Mouse (Mus musculus): ENCODE results near the gene Hpcal4.
"Not testable (repeated sequence)": the region's sequence is repeated elsewhere in the genome, so short reads cannot be mapped to it uniquely, and the experiment has no call there.

Hpcal4 gene

DNA sequence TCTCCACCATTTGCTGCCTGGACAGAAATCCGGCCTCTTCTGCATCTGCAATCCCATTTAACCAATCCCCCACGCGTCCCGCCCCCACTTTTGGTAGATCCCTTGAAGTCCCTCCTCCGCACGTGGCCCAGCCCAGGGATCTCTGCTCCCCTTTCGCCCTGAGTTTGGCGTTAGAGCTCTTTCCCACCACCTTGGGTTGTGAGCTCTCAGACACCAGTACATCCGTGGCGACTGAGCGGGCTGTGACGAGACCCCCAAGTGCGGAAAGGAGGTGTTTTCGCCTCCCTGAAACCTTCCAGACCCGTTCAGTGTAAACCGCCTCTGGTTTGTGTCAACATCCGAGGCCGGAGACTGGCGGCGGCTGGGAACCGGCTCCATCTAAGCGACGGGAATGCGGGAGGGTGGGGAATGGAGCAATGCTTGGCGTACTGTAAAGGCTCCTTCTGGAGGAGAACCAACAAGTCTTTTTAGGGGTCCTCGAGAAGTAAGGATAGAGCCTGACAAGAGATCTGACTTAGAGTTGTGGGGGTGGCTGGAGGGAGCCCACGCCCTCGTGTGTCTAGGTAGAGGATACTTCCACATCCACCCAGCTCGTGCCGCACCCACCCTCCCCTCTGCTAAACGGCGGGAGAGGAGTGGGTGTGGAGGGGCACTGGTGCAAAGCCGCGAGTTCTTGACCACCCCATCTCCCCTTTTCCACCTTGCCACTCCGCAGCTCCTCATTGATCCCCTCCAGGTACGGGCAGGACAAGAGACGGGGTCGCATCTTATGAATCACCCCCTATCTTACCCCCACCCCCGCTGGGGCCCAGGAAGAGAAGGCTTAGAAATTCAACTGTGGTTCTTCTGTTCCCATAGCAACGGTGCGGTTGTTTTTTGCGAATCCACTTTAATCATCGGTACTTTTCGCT is at the start of gene Hpcal4:
Gene Hpcal4 (plus strand): TSS at position 900 of the 911 bp plus-strand sequence.
- peak; percentile 57 for DNase-seq (ENCODE audit: low spot score)

DNA sequence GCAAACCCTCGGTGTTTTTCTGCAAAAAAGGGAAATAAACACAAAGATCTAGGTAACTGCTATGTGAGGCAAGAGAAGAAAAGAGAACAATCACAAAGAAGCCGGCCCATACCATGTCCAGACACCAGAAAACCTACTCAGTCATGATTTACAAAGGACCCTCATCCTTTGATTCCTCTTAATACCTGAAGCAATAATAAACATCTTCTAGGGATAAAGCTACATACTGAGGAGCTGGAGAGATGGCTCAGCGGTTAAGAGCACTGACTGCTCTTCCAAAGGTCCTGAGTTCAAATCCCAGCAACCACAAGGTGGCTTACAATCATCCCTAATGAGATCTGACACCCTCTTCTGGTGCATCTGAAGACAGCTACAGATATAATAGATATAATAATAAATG is 45.5 kb upstream of the Hpcal4 start:
- no peak for DNase-seq (ENCODE audit: low spot score)

DNA sequence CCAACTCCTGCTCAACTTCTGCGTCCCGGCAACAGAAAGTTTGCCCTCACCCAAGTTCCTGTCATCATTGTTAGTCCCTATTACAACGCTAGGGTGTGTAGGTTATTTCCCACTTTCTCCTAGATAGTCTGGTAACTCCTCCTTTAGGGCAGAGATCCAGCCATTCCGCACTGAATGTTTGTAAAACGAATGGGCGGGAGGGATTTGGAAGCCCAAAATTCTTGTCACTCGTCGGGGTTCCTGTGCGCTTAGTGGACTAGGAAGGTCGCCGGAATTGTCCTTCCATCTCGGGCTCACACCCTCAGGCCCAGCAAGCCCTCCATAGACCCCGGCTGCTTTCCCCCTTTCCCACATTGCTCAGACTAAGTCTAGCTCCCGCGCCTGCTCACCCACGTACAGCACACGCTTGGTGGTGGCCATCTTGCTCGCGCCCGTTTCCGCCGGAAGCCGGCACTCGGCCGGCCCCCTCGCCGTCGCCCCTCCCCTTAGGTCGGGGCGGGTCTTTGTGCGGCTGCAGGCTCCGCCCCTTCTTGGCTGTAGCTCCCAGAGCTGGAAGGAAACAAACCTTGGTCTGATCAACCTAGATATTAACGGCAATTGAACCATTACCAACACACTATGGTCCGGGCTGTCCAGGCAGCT is 43.4 kb upstream of the Hpcal4 start, which contains the start of gene Ppie:
Gene Ppie (minus strand): TSS at position 439 of the 642 bp plus-strand sequence.
- DNase-seq (ENCODE audit: low spot score) = peak; percentile 89

DNA sequence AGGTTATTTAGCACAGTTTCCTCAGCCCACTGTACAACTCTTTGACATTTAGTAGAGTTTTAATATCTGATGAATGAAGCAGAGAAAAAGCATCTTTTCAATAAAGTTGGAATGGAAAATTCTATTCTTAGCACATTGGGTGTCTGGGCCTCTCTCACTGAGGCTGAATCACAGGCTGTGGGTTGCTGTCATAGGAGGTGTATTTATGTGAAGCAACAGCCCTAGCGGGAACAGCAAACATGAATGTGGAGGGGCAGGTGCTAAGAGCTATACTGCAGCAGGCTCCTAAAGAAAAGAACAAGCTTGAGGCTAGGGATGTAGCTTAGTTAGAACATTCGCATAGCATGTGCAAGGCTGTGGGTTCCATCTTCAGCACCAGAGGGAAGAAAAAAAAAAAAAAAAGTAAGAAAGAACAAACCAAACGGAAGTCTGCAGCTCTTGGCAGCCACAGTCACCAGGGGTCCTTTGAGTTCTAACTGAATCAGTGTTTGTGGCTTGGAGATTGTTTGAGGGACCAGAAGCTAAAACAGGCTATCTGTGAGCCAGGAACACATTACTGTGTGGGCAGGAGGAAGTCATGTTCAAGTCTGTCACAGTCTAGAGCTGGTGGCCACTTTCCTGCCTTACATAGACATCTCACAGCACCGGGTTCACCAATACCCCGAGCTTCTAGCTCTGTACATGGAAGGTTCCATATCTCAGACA is 35.4 kb upstream of the Hpcal4 start:
- DNase-seq (ENCODE audit: low spot score) = no peak

DNA sequence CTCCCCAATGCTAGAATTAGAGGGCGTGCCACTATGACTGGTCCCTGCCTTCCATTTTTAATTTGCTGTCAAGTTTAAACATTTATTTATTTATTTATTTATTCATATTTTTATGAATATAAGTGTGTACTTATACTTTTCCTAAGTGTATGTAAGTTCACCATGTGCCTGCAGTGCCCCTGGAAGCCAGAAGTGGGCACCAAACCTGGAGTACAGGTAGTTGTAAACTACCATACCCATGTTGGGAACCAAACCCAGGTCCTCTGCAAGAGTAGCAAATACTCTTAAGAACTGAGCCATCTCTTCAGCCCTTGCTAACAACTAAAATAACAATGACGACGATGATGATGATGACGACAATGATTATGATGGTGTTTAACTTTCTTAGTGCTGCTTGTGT is 31.0 kb upstream of the Hpcal4 start:
- no peak for DNase-seq (ENCODE audit: low spot score)

DNA sequence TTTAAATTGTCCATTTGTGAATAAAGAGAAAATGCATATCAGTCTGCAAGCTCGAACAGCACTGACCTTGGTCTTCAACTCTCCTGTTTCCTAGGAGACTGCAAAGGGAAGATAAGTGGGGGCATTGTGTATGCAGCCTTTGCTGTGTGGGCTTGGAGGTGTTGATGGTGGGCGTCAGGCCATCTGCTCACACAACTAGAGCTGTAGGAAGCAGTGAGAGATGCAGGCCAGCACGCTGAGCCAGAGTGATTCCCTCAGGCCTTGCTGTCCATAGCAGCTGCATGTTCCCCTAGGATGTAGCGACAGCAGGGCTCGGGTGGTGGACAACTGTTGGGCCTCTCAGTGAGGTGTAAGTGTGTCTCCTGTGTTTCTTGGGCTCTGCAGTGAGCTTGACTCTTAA is 30.1 kb upstream of the Hpcal4 start:
- DNase-seq (ENCODE audit: low spot score) = no peak

DNA sequence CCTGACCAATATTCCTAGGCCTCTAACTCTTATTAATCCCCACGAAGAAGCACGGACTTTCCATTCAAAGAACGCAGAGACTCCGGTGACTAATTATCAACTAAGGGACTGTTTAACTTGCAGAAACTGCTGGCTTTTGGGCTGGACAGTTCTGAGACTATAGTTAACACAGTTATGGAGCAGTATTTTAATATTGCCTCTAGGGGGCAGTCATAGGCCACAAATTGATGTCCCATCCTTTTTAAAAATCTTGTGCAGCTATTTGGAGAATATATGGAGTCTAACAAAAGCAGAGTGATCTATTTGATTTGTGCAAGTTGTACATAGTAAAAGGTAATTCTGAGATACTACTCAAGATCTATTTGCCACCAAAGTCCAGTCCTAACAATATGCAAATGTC is 28.0 kb upstream of the Hpcal4 start:
- DNase-seq (ENCODE audit: low spot score) = no peak

DNA sequence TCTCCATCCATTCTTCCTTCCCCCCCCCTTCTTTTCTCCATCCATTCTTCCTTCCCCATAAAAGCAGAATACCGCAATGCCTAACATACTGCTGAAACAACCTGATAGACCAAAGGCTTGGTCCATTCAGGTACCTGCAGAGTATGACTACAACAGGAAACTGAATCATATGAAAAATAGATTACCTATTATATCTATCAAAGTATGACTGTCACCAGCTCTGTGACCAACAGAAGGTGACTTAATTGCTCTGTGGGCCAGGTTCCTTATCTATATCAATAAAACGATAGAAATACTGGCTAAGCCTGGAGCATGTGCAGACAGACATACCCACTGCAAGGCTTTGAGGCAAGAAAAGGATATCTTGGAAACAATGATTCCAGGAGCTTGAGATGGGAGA is 27.6 kb upstream of the Hpcal4 start:
- no peak for DNase-seq (ENCODE audit: low spot score)

DNA sequence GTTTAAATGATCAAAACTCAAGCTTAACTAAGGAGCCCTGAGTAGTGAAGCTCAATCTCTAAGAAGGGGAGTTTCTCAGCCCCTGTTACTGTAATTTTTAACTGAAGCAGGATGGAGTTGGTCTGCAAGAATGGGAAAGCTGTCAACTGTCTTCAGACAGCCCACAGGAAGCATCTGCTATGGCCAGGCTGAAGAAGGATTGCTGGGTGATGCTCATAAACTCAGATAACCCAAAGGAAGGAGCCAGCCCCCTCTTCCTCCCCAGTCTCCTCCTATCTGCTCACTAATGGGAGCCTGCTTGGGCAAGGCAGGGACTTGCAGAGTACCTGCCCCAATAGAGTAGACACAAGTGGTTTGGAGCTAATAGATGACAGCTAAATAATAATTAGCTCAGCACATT is 27.2 kb upstream of the Hpcal4 start:
- no peak for DNase-seq (ENCODE audit: low spot score)

DNA sequence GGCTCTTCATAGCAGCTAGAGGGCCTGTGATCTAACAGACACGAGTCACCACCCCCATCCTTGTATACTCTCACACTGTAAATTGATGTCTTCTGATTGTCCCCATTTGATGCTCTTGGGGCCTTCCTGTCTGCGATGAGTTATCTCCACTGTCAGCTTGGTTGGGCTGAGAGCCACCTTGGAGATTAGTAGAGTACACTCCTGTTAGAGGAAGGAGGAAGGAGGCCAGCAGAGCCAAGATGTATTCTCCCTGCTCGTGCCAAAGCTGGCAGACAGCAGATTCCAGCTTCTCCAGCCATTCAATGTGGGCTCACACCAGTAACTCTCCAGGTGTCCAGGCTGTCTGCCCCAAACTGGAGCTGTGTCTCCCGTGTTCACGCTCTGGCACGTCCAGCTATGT is 22.5 kb upstream of the Hpcal4 start:
- DNase-seq (ENCODE audit: low spot score) = no peak

DNA sequence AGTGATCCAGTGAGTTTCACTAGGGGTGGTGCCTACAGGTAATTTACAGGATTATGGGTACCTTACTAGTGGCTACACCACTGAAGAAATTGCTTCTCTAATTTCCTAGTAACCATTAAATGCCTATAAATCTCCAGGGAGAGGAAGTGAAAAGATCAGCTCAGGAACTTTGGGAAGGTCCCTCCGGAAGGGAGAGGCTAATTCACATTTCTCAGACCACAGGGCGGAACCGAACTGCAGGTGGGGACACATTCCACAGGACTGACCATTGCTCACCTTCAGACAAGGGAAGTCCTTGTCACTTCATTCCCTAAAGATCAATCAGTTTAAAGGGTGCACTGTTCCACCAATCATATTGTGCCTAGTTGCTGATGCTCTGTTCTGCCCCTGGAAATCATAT is 21.8 kb upstream of the Hpcal4 start:
- not testable (repeated sequence) for DNase-seq (ENCODE audit: low spot score)

DNA sequence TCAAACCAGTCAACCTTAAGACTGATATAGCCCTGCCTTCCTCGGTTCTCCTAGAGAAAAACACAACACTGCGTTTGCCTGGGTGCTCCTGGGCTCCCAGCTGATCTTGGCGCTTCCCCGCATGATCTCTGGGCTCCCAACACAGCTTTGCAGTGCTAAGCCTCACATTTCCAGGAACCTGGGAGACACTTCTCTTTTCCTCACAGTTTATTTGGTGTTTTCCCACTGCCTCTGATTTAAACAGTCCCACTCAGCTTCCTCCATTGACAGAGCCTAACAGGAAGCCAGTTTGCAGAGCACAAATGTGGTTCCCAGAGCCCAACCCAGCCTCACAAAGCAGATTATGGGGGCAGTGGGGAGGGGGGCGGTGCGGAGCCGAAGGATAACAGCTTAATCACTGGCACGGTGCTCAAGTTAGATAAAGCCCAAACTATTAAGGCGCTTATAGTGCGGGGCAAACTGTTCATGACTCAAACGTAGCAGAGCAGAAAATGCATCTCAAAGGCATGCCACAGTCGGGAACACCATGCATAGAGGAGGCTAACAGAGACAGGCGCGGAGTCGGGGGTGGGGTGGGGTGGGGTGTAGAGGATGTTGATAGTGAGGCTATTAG is 20.6 kb upstream of the Hpcal4 start:
- no peak for DNase-seq (ENCODE audit: low spot score)

DNA sequence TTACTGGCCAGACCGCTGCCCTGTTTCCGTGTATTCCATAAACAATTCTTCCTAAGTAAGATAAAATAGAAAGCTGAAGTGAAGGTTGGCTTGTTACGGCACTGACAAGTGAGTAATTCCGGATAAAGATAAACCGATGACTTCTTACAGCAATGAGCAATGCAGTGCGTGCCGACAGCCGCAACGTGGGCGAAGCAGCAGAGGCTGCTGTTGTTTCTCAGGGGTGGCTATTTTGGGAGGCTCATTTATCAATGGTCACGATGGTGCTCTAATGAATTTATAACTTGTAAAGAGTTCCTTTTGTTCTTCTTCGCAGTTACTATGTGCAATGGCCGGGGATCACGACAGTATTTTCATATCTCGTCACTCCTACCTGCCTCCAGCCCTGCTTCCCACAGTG is 18.9 kb upstream of the Hpcal4 start:
- no peak for DNase-seq (ENCODE audit: low spot score)

DNA sequence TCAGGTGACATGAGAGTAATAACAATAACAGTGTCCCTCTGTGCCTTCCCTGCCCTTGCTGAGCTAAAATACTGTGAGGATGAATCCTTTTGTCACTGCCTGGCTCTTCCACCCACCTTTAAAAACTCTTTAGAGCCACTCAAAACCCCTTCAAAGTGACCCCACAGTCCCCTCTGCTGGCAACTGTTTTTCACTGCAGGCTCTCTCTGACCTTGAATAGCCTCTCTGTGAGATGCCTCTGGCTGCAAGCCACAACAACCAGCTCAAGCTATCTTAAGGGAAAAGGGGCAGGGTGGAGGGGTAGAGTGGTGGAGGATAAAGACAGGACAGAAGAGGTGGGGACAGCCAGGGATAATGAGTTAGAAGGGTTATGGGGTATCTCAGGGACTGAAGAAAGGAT is 11.2 kb upstream of the Hpcal4 start:
- DNase-seq (ENCODE audit: low spot score) = peak; percentile 50

DNA sequence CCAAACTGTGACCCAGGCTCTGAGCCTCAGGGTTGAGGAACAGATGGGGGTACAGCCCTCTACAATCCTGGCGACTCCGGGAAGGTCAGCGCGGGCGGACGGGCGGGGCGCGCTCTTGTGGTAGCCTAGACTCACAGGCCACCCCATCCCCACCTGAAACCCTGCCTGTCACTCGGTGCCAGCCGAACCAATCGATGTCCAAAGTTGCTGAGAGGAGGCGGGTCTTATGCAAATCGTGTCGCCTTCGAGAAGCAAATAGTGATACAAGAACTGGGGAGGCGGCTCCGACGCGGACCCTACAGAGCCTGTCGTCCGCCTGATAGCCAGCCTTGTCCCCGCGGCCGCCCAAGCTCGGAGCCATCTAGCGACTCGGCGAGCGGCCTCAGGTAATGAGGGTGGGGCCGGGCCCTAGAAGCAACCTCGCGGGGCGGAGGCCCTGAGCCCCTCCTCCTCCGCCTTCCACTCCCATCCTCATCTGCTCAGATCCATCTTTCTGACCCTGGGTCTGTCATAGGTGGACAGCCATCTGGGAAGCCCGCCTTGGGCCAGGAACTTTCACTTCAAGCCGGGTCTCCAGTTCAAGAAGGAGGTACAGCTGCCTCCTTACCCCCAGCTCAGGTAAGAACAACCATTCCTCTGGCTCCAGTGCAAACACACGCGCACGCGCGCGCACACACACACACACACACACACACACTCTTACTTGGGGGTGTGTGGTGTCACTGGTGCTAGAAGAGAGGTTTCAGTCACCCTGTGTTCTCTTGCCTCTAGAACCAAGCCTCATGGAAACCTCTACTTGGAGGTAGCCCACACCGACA is 421 bp downstream of the Hpcal4 start:
- peak; percentile 73 for DNase-seq (ENCODE audit: low spot score)

DNA sequence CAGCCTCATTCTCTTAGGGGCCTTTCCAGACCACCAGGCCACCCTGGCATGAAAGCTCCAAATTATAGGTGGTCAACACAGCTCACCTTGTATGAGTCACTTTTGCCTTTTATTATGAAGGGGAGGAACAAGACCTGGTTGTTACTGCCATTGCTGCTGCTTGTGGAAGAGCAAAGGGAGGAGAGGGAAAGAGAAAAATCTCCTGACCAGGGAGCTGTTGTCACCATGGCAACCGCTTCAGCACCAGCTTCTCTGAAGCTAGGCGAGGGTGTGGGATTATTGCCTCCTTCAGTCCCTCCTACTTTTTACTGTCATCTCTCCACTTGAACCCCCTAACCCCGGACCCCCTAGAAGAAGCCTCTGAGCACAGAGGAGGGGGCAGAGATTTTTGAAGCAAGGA is 1.8 kb downstream of the Hpcal4 start:
- DNase-seq (ENCODE audit: low spot score) = no peak

DNA sequence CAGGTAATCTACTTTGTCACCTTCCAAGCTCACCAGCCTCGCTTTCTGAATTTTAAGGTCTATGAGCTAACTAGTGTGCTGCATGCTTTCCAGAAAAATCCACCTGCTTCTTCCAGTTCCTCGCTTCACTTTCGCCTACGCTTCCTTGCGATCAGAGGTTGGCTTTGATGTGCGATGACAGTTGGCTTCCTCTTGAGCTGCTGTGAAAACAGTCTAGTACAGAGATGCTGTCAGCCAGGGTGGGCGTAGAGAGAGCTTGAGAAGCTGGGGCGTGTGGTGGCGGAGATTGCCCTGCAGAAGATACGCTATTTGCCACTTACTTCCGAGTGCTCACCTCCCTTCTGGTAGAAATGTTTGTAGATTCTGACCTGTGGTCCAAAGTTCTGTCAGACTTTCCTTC is 9.3 kb downstream of the Hpcal4 start:
- DNase-seq (ENCODE audit: low spot score) = no peak

DNA sequence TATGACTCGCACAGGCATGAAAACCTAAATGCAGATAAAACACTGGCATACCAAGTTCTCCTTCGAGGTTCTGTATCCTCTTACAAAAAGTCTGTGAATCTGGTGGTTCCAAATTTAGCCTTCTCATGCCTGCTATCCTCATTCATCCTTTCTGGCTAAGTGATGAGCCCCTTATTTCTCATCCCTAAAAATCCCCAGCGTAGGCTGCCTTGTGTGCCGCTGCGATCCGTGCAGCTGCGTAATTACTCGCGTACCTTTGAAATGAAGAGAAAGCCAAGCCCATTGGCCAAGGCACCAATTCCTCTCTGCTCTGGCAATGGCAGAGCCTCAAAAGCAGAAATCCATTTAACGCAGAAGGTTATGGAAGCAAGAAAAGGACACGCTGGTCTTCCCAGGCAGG is 10.8 kb downstream of the Hpcal4 start:
- DNase-seq (ENCODE audit: low spot score) = no peak

DNA sequence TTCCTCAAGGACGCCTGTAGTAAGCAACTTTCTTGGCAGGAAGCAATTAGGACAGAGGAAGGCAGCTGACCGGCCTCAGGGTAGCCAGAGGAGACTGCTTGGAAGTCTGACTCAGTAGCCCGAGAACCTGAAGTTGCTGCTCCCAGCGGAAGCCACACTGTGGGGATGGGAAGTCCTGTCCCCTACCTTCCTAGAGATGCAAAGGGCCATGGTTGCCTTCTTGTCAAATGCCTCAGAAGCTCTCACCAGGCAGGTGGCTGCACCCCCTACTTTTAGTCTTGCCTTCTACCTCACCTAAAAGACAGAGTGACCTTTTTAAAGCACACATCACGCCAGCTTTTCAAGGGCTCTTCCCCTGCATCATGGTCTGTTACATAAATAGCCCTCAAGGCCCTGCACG is 13.7 kb downstream of the Hpcal4 start:
- DNase-seq (ENCODE audit: low spot score) = no peak

DNA sequence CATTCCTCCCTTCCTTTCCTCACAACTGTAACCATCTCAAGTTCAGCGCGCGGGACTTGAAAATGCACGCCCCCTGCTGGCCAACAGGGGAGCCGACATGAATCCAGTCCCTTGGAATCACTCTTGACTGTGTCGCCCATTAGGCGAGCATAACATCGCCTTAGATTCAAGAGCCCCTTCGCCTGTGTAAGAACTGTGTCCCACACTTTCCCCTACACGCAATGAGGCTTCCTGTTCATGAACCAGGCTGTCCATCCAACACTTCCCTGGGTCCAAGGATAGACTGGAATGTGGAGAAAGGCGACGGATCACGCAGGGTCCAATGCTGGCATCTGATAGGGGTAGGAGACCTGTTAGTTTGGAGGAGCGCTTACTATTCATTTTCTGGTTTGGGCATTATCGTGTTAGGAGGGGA is 17.8 kb downstream of the Hpcal4 start:
- peak; percentile 86 for DNase-seq (ENCODE audit: low spot score)
